Mouse (Mus musculus) layer of hippocampus, adult 2 months (tissue): ENCODE measurements around the gene Spc24. TPM values are rescaled to one million over a fixed set of nuclear protein-coding genes. Genes with fewer than 3 reads are reported as not detected.

Experiments
- DNase-seq, 2 experiments: peaks; one replicate each; pipeline ENCODE4 v3.0.0; 2022; ENCODE audit warnings: low spot score in 2 of 2
- H3K27ac ChIP-seq: fragments of 200-600 bp; 2 replicates; pipeline ENCODE4 v1.8.1; 2022
- H3K4me3 ChIP-seq: fragments of 200-600 bp; 2 replicates; pipeline ENCODE4 v1.8.1; 2022; ENCODE audit warnings: mild to moderate bottlenecking
- CTCF ChIP-seq: fragments of 200-600 bp; conservative IDR thresholded peaks from 2 replicates; pipeline ENCODE4 v1.8.1; 2022; ENCODE audit warnings: antibody characterized with exemption, mild to moderate bottlenecking, moderate library complexity
- long read RNA-seq, 2 experiments: library from polyadenylated mRNA; stranded (forward); transcript quantifications; one replicate each; pipeline ENCODE4 v2.0.0; 2021; ENCODE audit warnings: borderline mapping rate in 2 of 2
- total RNA-seq, 2 experiments: library from RNA; stranded (reverse); gene quantifications; 2 replicates each; pipeline ENCODE4 v1.2.3; 2021

Gene Spc24
- total RNA-seq, result 1 to 10 TPM; 2.2 to 2.9 TPM
- long read RNA-seq, experiment 1, partial matches to known transcripts, result 0 of 4 reads
- long read RNA-seq, experiment 1, other reads (novel, unspliced or antisense), result 1 of 4 reads
- long read RNA-seq, experiment 2, partial matches to known transcripts, result 0 of 1 reads
- long read RNA-seq, experiment 2, other reads (novel, unspliced or antisense), result 0 of 1 reads

DNA sequence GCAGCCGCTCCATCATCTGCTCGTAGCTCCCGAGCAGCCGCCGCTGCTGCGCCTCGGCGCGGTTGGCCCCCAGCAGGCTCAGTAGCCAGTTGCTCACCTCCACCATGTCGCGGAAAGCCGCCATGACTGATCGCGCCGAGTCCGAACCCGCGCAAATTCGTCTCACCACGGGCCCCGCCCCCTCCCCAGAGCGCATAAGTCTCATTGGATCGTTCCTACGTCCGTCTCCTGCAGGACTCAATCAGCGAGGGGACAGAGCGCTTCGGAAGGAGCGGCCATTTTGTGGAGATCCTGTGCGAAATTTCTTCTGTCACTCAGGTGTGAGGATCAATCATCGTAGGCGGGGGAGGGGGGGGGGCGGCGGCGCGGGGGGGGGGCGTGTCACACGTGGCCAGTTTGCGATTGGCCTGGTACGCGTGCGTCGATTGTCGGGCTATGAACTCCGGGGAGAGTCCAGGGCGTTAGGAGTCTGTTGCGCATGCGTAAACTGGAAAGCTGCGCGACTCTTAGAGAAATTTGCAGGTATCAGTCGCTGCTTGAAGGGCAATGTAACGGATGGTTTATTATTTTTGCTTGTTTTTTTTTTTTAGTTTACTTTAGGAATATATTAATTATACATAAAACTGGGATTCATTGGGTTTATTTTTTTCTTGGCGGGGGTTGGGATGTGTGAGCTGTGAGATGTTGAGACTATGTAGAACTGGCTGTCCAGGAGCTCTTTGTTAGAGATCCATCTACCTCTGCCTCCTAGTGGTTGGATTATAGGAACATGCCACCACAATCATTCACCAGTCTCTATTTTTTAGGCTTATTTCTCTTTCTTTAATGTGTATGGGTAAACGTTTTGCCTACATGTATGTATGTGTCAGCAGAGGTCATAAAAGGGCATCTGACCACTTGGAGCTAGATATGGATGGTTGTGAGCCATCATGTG is at the start of gene Spc24:
Gene Spc24, minus strand, starts transcription at position 149 of the 934 bp plus-strand sequence.
- H3K27ac ChIP-seq, result peak within 1 kb of the TSS; percentile 67
- peak; percentile 96 for DNase-seq
- peak; percentile 75 for TF ChIP-seq CTCF

DNA sequence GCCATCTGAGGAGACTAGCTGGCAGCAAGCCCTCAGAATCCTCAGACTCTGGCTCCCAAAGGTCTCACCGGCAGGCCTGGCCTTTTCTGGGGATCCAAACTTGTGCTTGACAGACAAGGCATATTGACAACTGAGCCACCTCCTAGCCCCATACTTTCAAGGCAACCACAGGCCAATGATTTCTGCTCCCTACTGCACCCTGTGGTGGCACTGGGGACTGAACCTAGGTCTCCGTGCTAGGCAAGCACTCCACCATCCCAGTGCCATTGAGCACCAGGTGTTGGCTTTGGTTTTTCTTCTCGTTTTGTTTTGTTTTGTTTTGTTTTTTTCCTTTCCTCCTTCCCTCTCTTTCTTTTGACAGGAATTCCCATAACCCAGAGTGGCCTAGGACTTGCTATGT is 48.5 kb upstream of the Spc24 start:
- DNase-seq, result no peak
- Histone ChIP-seq H3K4me3 (no peak overlapping the region), H3K27ac (no peak overlapping the region)
- TF ChIP-seq CTCF, result peak; percentile 57

More for the DNA sequence above, at the start of gene Spc24:
- peak within 1 kb of the TSS; percentile 71 for H3K4me3 ChIP-seq

- DNase-seq, result no peak
- Histone ChIP-seq H3K4me3 (no peak overlapping the region), H3K27ac (no peak overlapping the region)
- TF ChIP-seq CTCF, result peak; percentile 42
Measured at GRCm38 (mm10) chr9:21806976-21807375, 46.9 kb upstream of the Spc24 start.

GRCm38 (mm10) chr9:21806363-21806762 is 46.3 kb upstream of the Spc24 start:
- TF ChIP-seq CTCF, result no peak
- Histone ChIP-seq H3K4me3 (no peak overlapping the region), H3K27ac (no peak overlapping the region)
- DNase-seq, result no peak

GRCm38 (mm10) chr9:21803986-21804644 is 44.0 kb upstream of the Spc24 start:
- Histone ChIP-seq H3K4me3 (peak overlapping the region; percentile 37; the same call in 1 of the 2 replicates), H3K27ac (peak overlapping the region; percentile 77)
- DNase-seq, result peak; percentile 80 to 83
- peak; percentile 97 for TF ChIP-seq CTCF

- TF ChIP-seq CTCF, result no peak
- no peak overlapping the region for H3K27ac ChIP-seq
- DNase-seq, result no peak
- no peak overlapping the region for H3K4me3 ChIP-seq
Measured at GRCm38 (mm10) chr9:21801591-21801990, 41.5 kb upstream of the Spc24 start.

DNA sequence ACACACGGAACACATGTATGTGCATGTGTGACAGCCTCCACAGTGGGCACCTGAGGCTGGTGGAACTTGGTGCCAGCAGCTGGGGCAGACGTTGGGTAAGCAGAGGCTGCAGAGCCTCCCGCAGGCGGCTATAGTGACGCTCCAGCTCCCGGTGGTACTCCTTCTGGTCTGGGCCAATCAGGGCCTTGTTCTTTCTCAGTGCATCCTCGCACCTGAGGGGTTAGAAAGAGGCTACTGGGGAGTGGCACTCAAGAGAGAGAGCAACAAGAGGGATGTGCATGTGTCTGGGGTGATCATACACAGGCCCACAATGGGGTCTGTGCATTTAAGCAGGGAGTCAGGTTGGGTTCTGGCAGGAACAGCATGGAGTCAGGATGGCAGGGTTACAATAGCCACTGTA is 41.0 kb upstream of the Spc24 start:
- Histone ChIP-seq H3K27ac (no peak overlapping the region), H3K4me3 (no peak overlapping the region)
- no peak for DNase-seq
- no peak for TF ChIP-seq CTCF

DNA sequence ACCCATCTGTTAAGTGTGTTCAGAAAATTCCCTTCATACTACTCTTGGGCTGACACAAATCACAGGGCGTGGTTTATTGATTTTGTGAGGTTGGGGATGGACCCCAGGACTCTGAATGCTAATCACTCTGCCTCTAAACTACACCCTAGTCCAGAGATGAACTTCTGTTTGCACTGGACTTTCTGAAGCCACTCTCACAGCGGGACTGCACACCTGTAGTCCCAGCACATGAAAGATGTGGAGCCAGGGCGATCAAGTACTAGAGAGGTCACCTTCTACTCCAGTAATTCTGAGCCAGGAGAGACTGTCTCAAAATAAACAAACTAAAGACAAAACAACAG is 38.9 kb upstream of the Spc24 start:
- TF ChIP-seq CTCF, result no peak
- Histone ChIP-seq H3K4me3 (peak overlapping the region; percentile 79), H3K27ac (peak overlapping the region; percentile 87; the same call in 1 of the 2 replicates)
- no peak for DNase-seq

- DNase-seq, result peak; percentile 42 to 64
- no peak for TF ChIP-seq CTCF
- peak within 1 kb of the TSS; percentile 79 for H3K4me3 ChIP-seq
- peak within 1 kb of the TSS; percentile 87 for H3K27ac ChIP-seq
Measured at GRCm38 (mm10) chr9:21798345-21799009, 38.4 kb upstream of the Spc24 start, which contains the start of gene Kank2. Gene Kank2, minus strand, starts transcription at chr9:21798744.

- TF ChIP-seq CTCF, result no peak
- DNase-seq, result peak in 1 of 2 experiments; percentile 27
- peak overlapping the region; percentile 79 for H3K4me3 ChIP-seq
- H3K27ac ChIP-seq, result peak overlapping the region; percentile 87
Measured at GRCm38 (mm10) chr9:21797921-21798344, 37.8 kb upstream of the Spc24 start.

GRCm38 (mm10) chr9:21796919-21797318 is 36.8 kb upstream of the Spc24 start:
- no peak for DNase-seq
- TF ChIP-seq CTCF, result no peak
- no peak overlapping the region for H3K4me3 ChIP-seq
- 0 out of 2 replicates have a peak overlapping the region, but pooled peaks have one; percentile 39 for H3K27ac ChIP-seq

GRCm38 (mm10) chr9:21796259-21796658 is 36.2 kb upstream of the Spc24 start:
- H3K4me3 ChIP-seq, result no peak overlapping the region; the same call in 1 of the 2 replicates
- DNase-seq, result no peak
- TF ChIP-seq CTCF, result no peak
- H3K27ac ChIP-seq, result peak overlapping the region; percentile 18; the same call in 1 of the 2 replicates
